Mouse (Mus musculus) liver, embryonic 12.5 days (tissue): ENCODE results near the gene Gpr88. TPM values are rescaled to one million over a fixed set of nuclear protein-coding genes. Genes with fewer than 3 reads are reported as not detected.
"Not testable (repeated sequence)": the region's sequence is repeated elsewhere in the genome, so short reads cannot be mapped to it uniquely, and the experiment has no call there.

Source experiments
- ATAC-seq: fragments of 200-750 bp; cut with Nextera tagmentation; 2 replicates; pipeline ENCODE4 v1.8.0; 2017; ENCODE audit warnings: moderate number of reproducible peaks, mild to moderate bottlenecking, moderate library complexity
- H3K27ac ChIP-seq: fragments of 300-500 bp; sonication (generic); 2 replicates; pipeline ENCODE4 v1.5.1; 2016; ENCODE audit warnings: mild to moderate bottlenecking
- H3K27me3 ChIP-seq: fragments of 300-500 bp; sonication (generic); replicated peaks from 2 replicates; pipeline ENCODE4 v1.6.1; 2016; ENCODE audit warnings: mild to moderate bottlenecking, moderate library complexity
- H3K36me3 ChIP-seq: fragments of 300-500 bp; sonication (generic); 2 replicates; pipeline ENCODE4 v1.6.1; 2016; ENCODE audit warnings: mild to moderate bottlenecking, moderate library complexity
- H3K4me1 ChIP-seq: fragments of 300-500 bp; sonication (generic); 2 replicates; pipeline ENCODE4 v1.6.1; 2016
- H3K4me2 ChIP-seq: fragments of 300-500 bp; sonication (generic); 2 replicates; pipeline ENCODE4 v1.6.1; 2016; ENCODE audit warnings: mild to moderate bottlenecking, moderate library complexity
- H3K4me3 ChIP-seq: fragments of 300-500 bp; sonication (generic); 2 replicates; pipeline ENCODE4 v1.5.1; 2016; ENCODE audit warnings: mild to moderate bottlenecking, moderate library complexity
- H3K9ac ChIP-seq: fragments of 300-500 bp; sonication (generic); 2 replicates; pipeline ENCODE4 v1.6.1; 2016; ENCODE audit warnings: mild to moderate bottlenecking, moderate library complexity
- H3K9me3 ChIP-seq: fragments of 300-500 bp; sonication (generic); replicated peaks from 2 replicates; pipeline ENCODE4 v1.6.1; 2016; ENCODE audit warnings: mild to moderate bottlenecking, moderate library complexity
- whole genome bisulfite sequencing: fragments of 180-500 bp; shearing (Covaris S2); methylation state at CpG from one replicate; pipeline ENCODE4 v1.1.7; 2016; ENCODE audit not compliant: insufficient replicate concordance; 5-methylcytosine and 5-hydroxymethylcytosine counted together
- polyA plus RNA-seq: library from polyadenylated mRNA; unstranded; fragments of >200 nt; fragmentation: Nextera tagmentation; extraction: Ambion mirVana; gene quantifications from 2 replicates; pipeline ENCODE4 v1.2.1, GENCODE M21; 2016

The Gpr88 gene
- polyA plus RNA-seq, 1 experiment from 2014 or later, result 0.20 TPM

DNA sequence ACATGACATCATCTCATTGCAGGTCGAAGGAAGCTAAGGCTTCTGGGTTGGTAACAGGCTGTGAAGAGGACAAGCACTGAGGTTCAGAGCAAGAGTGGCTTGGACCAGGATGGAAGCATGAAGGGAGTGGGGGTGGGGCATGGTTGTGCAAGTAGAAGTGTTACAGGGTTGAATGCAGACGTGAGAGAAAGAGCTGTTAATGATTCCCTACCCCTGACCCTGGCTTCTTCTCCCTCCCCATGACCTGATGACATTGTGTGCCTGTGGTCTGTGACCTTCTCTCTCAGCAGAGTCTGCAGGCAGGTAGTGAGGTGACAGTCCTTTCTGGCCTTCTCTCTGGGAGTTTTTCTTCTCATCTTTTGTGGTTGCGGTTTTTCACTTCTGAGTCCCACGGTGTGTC is 16.4 kb downstream of the Gpr88 start:
- Histone ChIP-seq H3K4me2 (no peak overlapping the region), H3K27ac (no peak overlapping the region), H3K9me3 (no peaks in the 10 kb centered on the region), H3K4me3 (no peak overlapping the region), H3K9ac (no peak overlapping the region), H3K27me3 (no peaks in the 10 kb centered on the region), H3K4me1 (no peaks in the 10 kb centered on the region), H3K36me3 (no peaks in the 10 kb centered on the region)
- peak; percentile 83 for ATAC-seq
- 52% methylated on average over 4 of the region's 4 CpGs for WGBS

- 52% methylated on average over 3 of the region's 3 CpGs for WGBS
- no peak overlapping the region for H3K4me2 ChIP-seq
- H3K9ac ChIP-seq, result no peak overlapping the region
- no peaks in the 10 kb centered on the region for H3K4me1 ChIP-seq
- H3K27me3 ChIP-seq, result no peaks in the 10 kb centered on the region
- H3K27ac ChIP-seq, result no peak overlapping the region
- H3K4me3 ChIP-seq, result no peak overlapping the region
- ATAC-seq, result no peak
- no peaks in the 10 kb centered on the region for H3K9me3 ChIP-seq
- H3K36me3 ChIP-seq, result no peaks in the 10 kb centered on the region
Measured at GRCm38 (mm10) chr3:116233515-116233914, 19.8 kb downstream of the Gpr88 start.

DNA sequence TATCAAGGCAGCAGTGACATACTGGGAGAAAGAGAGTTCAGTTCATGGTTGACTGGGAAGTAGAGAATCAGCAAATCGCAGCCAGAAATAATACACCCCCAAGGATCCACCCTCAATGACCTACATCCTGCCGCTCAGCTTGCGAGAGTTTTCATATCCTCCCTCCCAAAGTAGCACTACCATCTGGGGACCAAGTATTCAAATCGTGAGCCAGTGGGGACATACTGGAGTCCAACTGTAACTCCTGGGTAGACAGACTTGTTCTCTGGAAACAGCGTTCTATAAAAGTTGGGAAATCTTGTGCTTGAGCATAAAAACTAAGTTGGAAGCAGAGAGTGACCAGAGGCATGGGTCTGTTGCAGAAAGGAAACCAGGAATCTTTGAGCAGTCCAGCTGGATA is 20.5 kb downstream of the Gpr88 start:
- ATAC-seq, result no peak
- Histone ChIP-seq H3K9ac (no peak overlapping the region), H3K4me3 (no peak overlapping the region), H3K9me3 (no peaks in the 10 kb centered on the region), H3K27ac (no peak overlapping the region), H3K36me3 (no peaks in the 10 kb centered on the region), H3K4me2 (no peak overlapping the region), H3K27me3 (no peaks in the 10 kb centered on the region), H3K4me1 (no peaks in the 10 kb centered on the region)
- WGBS, result 70% methylated on average over 5 of the region's 5 CpGs

DNA sequence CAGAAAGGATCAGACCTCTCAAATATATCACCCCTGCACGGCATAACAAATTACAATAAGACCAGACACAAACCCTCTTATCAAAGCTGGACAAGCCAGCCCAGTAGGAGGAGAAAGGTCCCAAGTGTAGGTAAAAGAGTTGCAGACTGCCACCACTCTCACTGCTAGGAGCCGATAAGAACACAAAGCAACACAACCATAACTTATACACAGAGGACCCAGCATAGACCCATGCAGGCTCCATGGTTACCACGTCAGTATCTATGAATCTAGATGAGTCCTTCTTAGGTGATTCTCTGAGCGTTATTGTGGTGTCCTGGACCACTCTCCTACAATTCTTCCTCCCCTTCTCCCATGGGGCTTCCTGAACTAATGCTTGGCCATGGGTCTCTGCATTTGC is 24.0 kb downstream of the Gpr88 start:
- no peak overlapping the region for H3K9ac ChIP-seq
- no peak for ATAC-seq
- 58% methylated on average over 4 of the region's 4 CpGs for WGBS
- no peak overlapping the region for H3K4me3 ChIP-seq
- no peaks in the 10 kb centered on the region for H3K9me3 ChIP-seq
- no peak overlapping the region for H3K27ac ChIP-seq
- H3K36me3 ChIP-seq, result no peaks in the 10 kb centered on the region
- H3K27me3 ChIP-seq, result no peaks in the 10 kb centered on the region
- H3K4me1 ChIP-seq, result no peaks in the 10 kb centered on the region
- no peak overlapping the region for H3K4me2 ChIP-seq

GRCm38 (mm10) chr3:116228360-116229245 is 24.7 kb downstream of the Gpr88 start:
- ATAC-seq, result no peak
- Histone ChIP-seq H3K4me3 (no peak overlapping the region), H3K4me2 (no peak overlapping the region), H3K36me3 (no peaks in the 10 kb centered on the region), H3K4me1 (no peaks in the 10 kb centered on the region), H3K9me3 (no peaks in the 10 kb centered on the region), H3K27ac (no peak overlapping the region), H3K9ac (no peak overlapping the region), H3K27me3 (no peaks in the 10 kb centered on the region)
- WGBS, result 62% methylated on average over 11 of the region's 11 CpGs

DNA sequence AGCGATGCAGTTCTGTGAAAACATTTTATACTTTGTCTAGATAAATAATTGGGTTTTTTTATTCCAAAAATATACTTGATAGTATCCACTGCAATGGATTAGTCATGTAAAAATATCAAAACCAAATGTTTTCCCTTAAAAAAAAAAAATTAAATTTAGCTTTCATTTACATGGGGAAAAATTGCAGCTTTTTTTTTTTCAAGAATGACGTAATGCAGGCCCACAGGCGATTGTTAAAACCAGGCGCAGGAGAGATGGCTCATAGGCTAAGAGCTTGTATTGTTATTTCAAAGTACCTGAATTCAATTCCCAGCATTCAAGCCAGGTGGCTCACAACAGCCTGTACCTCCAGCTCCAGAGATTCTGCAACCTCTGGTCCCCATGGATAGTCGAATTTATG is 25.9 kb downstream of the Gpr88 start:
- Histone ChIP-seq H3K4me2 (no peak overlapping the region), H3K4me1 (no peaks in the 10 kb centered on the region), H3K36me3 (no peaks in the 10 kb centered on the region), H3K4me3 (no peak overlapping the region), H3K9me3 (no peaks in the 10 kb centered on the region), H3K27ac (no peak overlapping the region), H3K9ac (no peak overlapping the region), H3K27me3 (no peaks in the 10 kb centered on the region)
- no peak for ATAC-seq
- 71% methylated on average over 5 of the region's 5 CpGs for WGBS

DNA sequence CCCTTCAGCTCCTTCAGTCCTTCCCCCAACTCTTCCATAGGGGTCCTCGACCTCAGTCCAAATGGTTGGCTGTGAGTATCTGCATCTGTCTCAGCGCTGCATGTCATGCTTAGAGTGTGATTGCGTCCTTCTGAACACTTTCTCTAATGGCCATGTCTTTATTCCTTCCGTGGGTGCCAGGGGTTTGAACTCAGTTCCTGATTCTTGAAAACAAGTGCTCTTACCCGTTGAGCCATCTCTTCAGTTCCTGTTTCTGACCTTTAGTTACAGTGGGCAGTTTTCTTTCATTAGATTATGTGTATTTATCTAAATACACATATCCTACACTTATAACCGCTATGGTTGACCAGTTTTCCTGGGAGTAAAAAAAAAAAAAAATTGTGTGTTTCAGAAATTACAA is 26.4 kb downstream of the Gpr88 start:
- Histone ChIP-seq H3K36me3 (no peaks in the 10 kb centered on the region), H3K4me3 (no peak overlapping the region), H3K27ac (no peak overlapping the region), H3K27me3 (no peaks in the 10 kb centered on the region), H3K9ac (no peak overlapping the region), H3K9me3 (no peaks in the 10 kb centered on the region), H3K4me1 (no peaks in the 10 kb centered on the region), H3K4me2 (no peak overlapping the region)
- 64% methylated on average over 6 of the region's 6 CpGs for WGBS
- no peak for ATAC-seq

GRCm38 (mm10) chr3:116222511-116223243 is 30.6 kb downstream of the Gpr88 start:
- Histone ChIP-seq H3K27me3 (no peaks in the 10 kb centered on the region), H3K9ac (no peak overlapping the region), H3K4me1 (no peaks in the 10 kb centered on the region), H3K9me3 (no peaks in the 10 kb centered on the region), H3K36me3 (no peaks in the 10 kb centered on the region), H3K27ac (no peak overlapping the region), H3K4me2 (peak overlapping the region; percentile 6; the same call in 1 of the 2 replicates), H3K4me3 (no peak overlapping the region)
- no peak for ATAC-seq
- 36% methylated on average over 17 of the region's 17 CpGs for WGBS

GRCm38 (mm10) chr3:116221686-116222010 is 31.7 kb downstream of the Gpr88 start:
- Histone ChIP-seq H3K9ac (no peak overlapping the region), H3K4me2 (no peak overlapping the region), H3K27me3 (no peaks in the 10 kb centered on the region), H3K9me3 (no peaks in the 10 kb centered on the region), H3K4me1 (no peaks in the 10 kb centered on the region), H3K4me3 (no peak overlapping the region), H3K36me3 (no peaks in the 10 kb centered on the region), H3K27ac (no peak overlapping the region)
- WGBS, result 36% methylated on average over 3 of the region's 3 CpGs
- ATAC-seq, result no peak

- Histone ChIP-seq H3K27me3 (no peaks in the 10 kb centered on the region), H3K9ac (no peak overlapping the region), H3K4me2 (no peak overlapping the region), H3K36me3 (no peaks in the 10 kb centered on the region), H3K4me1 (no peaks in the 10 kb centered on the region), H3K4me3 (no peak overlapping the region), H3K9me3 (no peaks in the 10 kb centered on the region), H3K27ac (no peak overlapping the region)
- ATAC-seq, result no peak
- 58% methylated on average over 6 of the region's 6 CpGs for WGBS
Measured at GRCm38 (mm10) chr3:116220980-116221685, 32.2 kb downstream of the Gpr88 start.

GRCm38 (mm10) chr3:116217398-116217797 is 35.9 kb downstream of the Gpr88 start:
- ATAC-seq, H3K9ac ChIP-seq, H3K4me3 ChIP-seq, H3K27me3 ChIP-seq, H3K9me3 ChIP-seq, H3K4me2 ChIP-seq, H3K4me1 ChIP-seq, H3K27ac ChIP-seq, H3K36me3 ChIP-seq: not testable (repeated sequence)
- WGBS, result 66% methylated on average over 6 of the region's 6 CpGs

DNA sequence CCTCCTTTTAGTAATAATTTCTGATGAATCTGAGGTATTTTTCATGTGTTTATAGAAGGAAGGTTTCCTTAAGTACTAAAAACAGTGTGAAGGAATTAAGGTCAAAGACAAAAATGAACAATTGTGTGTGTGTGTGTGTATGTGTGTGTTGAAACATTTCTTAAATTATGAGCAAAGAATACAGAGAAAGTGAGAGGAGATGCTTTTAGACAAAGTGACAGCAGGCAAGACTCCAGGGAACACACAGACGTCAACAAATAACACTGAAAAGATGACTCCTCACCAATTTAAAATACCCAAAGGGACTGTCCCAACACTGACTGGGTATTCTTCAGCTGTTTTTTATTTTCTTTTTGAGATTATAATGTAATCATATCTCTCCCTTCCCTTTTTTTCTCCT is 37.0 kb downstream of the Gpr88 start:
- H3K27ac ChIP-seq, result no peak overlapping the region
- no peaks in the 10 kb centered on the region for H3K36me3 ChIP-seq
- H3K4me3 ChIP-seq, result no peak overlapping the region
- H3K4me1 ChIP-seq, result no peaks in the 10 kb centered on the region
- no peak overlapping the region for H3K9ac ChIP-seq
- WGBS, result 50% methylated on average over 1 of the region's 1 CpGs
- no peak for ATAC-seq
- no peaks in the 10 kb centered on the region for H3K27me3 ChIP-seq
- H3K9me3 ChIP-seq, result no peaks in the 10 kb centered on the region
- no peak overlapping the region for H3K4me2 ChIP-seq
